Mouse (Mus musculus) CH12.LX (cell line): ENCODE data around the gene Mfsd4a. TPM values are rescaled to one million over a fixed set of nuclear protein-coding genes. Genes with fewer than 3 reads are reported as not detected.
A peak's percentile ranks its signal among the peaks of the same experiment; 100 is the strongest.

Source experiments
- DNase-seq: peaks from one replicate; pipeline ENCODE4 v3.0.0-alpha.2; 2013; ENCODE audit errors: extremely low read depth
- H3K27ac ChIP-seq: 2 replicates; pipeline ENCODE4 v1.5.1; 2012; ENCODE audit warnings: low read depth, mild to moderate bottlenecking, control low read depth, moderate library complexity; ENCODE audit not compliant: insufficient read depth
- H3K27me3 ChIP-seq: replicated peaks from 2 replicates; pipeline ENCODE3; 2012; ENCODE audit warnings: inconsistent platforms
- H3K36me3 ChIP-seq, 2 experiments: replicated peaks in 1 of 2; 2 replicates each; pipeline versions ENCODE3 to v1.6.1; 2012; ENCODE audit warnings: inconsistent platforms in 1 of 2, low read length in 1 of 2, mild to moderate bottlenecking in 1 of 2, mixed read lengths in 1 of 2, moderate library complexity in 1 of 2; ENCODE audit not compliant: control insufficient read depth in 1 of 2, insufficient read depth in 1 of 2
- H3K4me1 ChIP-seq, 2 experiments: 2 replicates each; pipeline ENCODE4 v1.6.1; 2012; ENCODE audit warnings: inconsistent platforms in 1 of 2, moderate library complexity in 1 of 2; ENCODE audit not compliant: insufficient read depth in 2 of 2, control insufficient read depth in 1 of 2
- H3K4me2 ChIP-seq: 2 replicates; pipeline ENCODE4 v1.6.1; 2012; ENCODE audit warnings: low read depth, mild to moderate bottlenecking, control low read depth; ENCODE audit not compliant: poor library complexity, insufficient read depth, severe bottlenecking
- H3K4me3 ChIP-seq, 3 experiments: fragments of 150-350 bp in 1 of 3; sonication (generic) in 1 of 3; replicated peaks in 1 of 3; 2 replicates each; pipeline versions ENCODE3 to v1.5.1; 2011 to 2012; ENCODE audit warnings: low read depth in 2 of 3, low read length in 2 of 3, mild to moderate bottlenecking in 2 of 3, moderate library complexity in 2 of 3, control low read depth in 1 of 3, improper control_type of control experiment in 1 of 3, inconsistent platforms in 1 of 3, mixed read lengths in 1 of 3; ENCODE audit not compliant: poor library complexity in 1 of 3
- H3K79me2 ChIP-seq: replicated peaks from 2 replicates; pipeline ENCODE4 v1.6.1; 2012; ENCODE audit warnings: mild to moderate bottlenecking, moderate library complexity; ENCODE audit not compliant: control insufficient read depth, poor library complexity, insufficient read depth, severe bottlenecking; ENCODE audit errors: extremely low read depth
- H3K9ac ChIP-seq: 2 replicates; pipeline ENCODE4 v1.6.1; 2012; ENCODE audit warnings: low read depth, mild to moderate bottlenecking, control low read depth, moderate library complexity; ENCODE audit not compliant: insufficient read depth
- H3K9me3 ChIP-seq: replicated peaks from 2 replicates; pipeline ENCODE3; 2012; ENCODE audit warnings: low read length, inconsistent platforms, mixed read lengths
- CTCF ChIP-seq, 2 experiments: IDR thresholded peaks in 1 of 2; conservative IDR thresholded peaks in 1 of 2; 2 replicates each; pipeline ENCODE4 v1.5.1; 2011 to 2012; ENCODE audit warnings: low read depth in 2 of 2, low read length in 2 of 2, improper control_type of control experiment in 1 of 2, inconsistent platforms in 1 of 2, mild to moderate bottlenecking in 1 of 2, moderate library complexity in 1 of 2
- ETS1 ChIP-seq: conservative IDR thresholded peaks from 2 replicates; pipeline ENCODE4 v1.6.1; 2012; ENCODE audit warnings: low read depth, mild to moderate bottlenecking, inconsistent platforms, low read length, improper control_type of control experiment, moderate library complexity
- JUN ChIP-seq: IDR thresholded peaks from 2 replicates; pipeline ENCODE4 v1.6.1; 2011; ENCODE audit warnings: low read depth, mild to moderate bottlenecking, low read length, improper control_type of control experiment, moderate library complexity; ENCODE audit not compliant: insufficient read depth
- JUND ChIP-seq: conservative IDR thresholded peaks from 2 replicates; pipeline ENCODE4 v1.6.1; 2011; ENCODE audit warnings: low read depth, low read length, improper control_type of control experiment
- MAFK ChIP-seq: IDR thresholded peaks from 2 replicates; pipeline ENCODE4 v1.6.1; 2011; ENCODE audit warnings: low read length, improper control_type of control experiment; ENCODE audit not compliant: insufficient replicate concordance
- MAZ ChIP-seq: IDR thresholded peaks from 2 replicates; pipeline ENCODE4 v1.6.1; 2012; ENCODE audit warnings: low read depth, mild to moderate bottlenecking, inconsistent platforms, low read length, improper control_type of control experiment, moderate library complexity
- MEF2A ChIP-seq: IDR thresholded peaks from 2 replicates; pipeline ENCODE4 v1.6.1; 2014; ENCODE audit warnings: low read depth, mild to moderate bottlenecking, inconsistent platforms, low read length, improper control_type of control experiment, borderline replicate concordance
- MXI1 ChIP-seq: IDR thresholded peaks from 2 replicates; pipeline ENCODE4 v1.6.1; 2011; ENCODE audit warnings: mild to moderate bottlenecking, low read depth, low read length, improper control_type of control experiment
- MYC ChIP-seq: IDR thresholded peaks from 2 replicates; pipeline ENCODE4 v1.6.1; 2011; ENCODE audit warnings: low read depth, mild to moderate bottlenecking, improper control_type of control experiment, low read length
- RAD21 ChIP-seq: IDR thresholded peaks from 2 replicates; pipeline ENCODE4 v1.6.1; 2011; ENCODE audit warnings: low read depth, mild to moderate bottlenecking, low read length, improper control_type of control experiment, moderate library complexity
- SIN3A ChIP-seq: IDR thresholded peaks from 2 replicates; pipeline ENCODE4 v1.6.1; 2012; ENCODE audit warnings: low read length, improper control_type of control experiment, inconsistent platforms
- SMC3 ChIP-seq: IDR thresholded peaks from 2 replicates; pipeline ENCODE4 v1.6.1; 2011; ENCODE audit warnings: low read depth, low read length, improper control_type of control experiment
- UBTF ChIP-seq: IDR thresholded peaks from 2 replicates; pipeline ENCODE4 v1.6.1; 2012; ENCODE audit warnings: low read depth, mild to moderate bottlenecking, inconsistent platforms, low read length, improper control_type of control experiment, moderate library complexity
- ZC3H11A ChIP-seq: IDR thresholded peaks from 2 replicates; pipeline ENCODE4 v1.6.1; 2012; ENCODE audit warnings: low read depth, mild to moderate bottlenecking, inconsistent platforms, low read length, improper control_type of control experiment
- ZNF384 ChIP-seq: IDR thresholded peaks from 2 replicates; pipeline ENCODE4 v1.6.1; 2012; ENCODE audit warnings: low read depth, low read length, improper control_type of control experiment, inconsistent platforms
- dilution Hi-C: fragments of 300-500 bp; cut with MboI; formaldehyde crosslinking; loops from 2 replicates; pipeline ENCODE4 v1.14.3; 2020; ENCODE audit warnings: low sequenced_read_pairs; ENCODE audit not compliant: extremely low pct_unique_long_range_greater_than_20kb, extremely low pct_ligation_motif_present
- in situ Hi-C: fragments of 300-500 bp; cut with MboI; formaldehyde crosslinking; loops from 3 replicates; pipeline ENCODE4 v1.14.3; 2019; ENCODE audit warnings: low sequenced_read_pairs, low pct_ligation_motif_present, low pct_unique_long_range_greater_than_20kb, mixed read lengths
- polyA plus RNA-seq: library from polyadenylated mRNA; unstranded; fragments of >175 nt; gene quantifications from 2 replicates; pipeline ENCODE4 v1.2.1, GENCODE M21; 2012; ENCODE audit warnings: low read depth; ENCODE audit not compliant: insufficient read length
- total RNA-seq, 2 experiments: library from RNA; depleted of rRNA; stranded (reverse); fragments of 300-350 nt in 1 of 2; fragments of >200 nt in 1 of 2; gene quantifications; 2 replicates each; pipeline ENCODE4 v1.2.3; 2012 to 2014

Mfsd4a gene
- total and polyA plus RNA-seq, 3 experiments, result 1.4 to 11.8 (median 5.2) TPM

DNA sequence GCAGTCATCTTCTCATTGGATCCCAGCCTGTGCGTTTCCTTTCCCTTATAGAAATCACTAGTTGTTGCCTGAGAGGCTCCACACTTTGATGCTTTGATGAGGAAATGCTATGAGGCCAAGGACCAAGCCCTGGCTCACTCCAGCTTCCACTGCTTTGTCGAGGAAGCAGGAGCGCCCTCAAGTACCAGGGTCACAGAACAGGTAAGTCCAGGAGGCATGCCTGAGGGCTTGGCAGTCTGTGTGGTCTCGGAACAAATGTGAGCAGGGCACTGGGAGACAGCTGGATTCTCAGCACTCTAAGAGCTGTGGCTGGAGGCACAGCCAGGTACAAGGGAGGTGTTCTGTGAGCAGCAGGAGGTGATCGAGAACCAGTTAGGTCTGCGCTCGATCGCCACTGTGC, 44.6 kb upstream of the Mfsd4a start:
- peaks cover 3 to 19% of the 10 kb centered on the region in 2 experiments; a peak in 2 of 4 replicates for H3K4me1 ChIP-seq
- dilution Hi-C loops, result no loop called here
- no peak for DNase-seq

GRCm38 (mm10) chr1:132111411-132111810, 43.5 kb upstream of the Mfsd4a start:
- in situ Hi-C loops, result no loop called here
- H3K27me3 ChIP-seq, result peaks cover 32% of the 10 kb centered on the region

More for the DNA sequence above, 44.6 kb upstream of the Mfsd4a start:
- Histone ChIP-seq H3K9me3 (no peaks in the 10 kb centered on the region), H3K4me3 (no peak overlapping the region), H3K4me2 (no peak overlapping the region), H3K27ac (no peak overlapping the region), H3K9ac (no peak overlapping the region), H3K27me3 (peaks cover 29% of the 10 kb centered on the region), H3K36me3 (no peaks in the 10 kb centered on the region), H3K79me2 (no peaks in the 10 kb centered on the region)
- in situ Hi-C loops, result no loop called here
- no peak for TF ChIP-seq UBTF
- TF ChIP-seq SIN3A, result no peak
- TF ChIP-seq ZNF384, result no peak
- TF ChIP-seq MAZ, result no peak
- no peak for TF ChIP-seq CTCF (conservative IDR thresholded peaks at IDR 0.05 in 1 of 2, IDR thresholded peaks at IDR 0.05 in 1 of 2; ENCODE audit: low read depth in 2 of 2, low read length in 2 of 2)
- no peak for TF ChIP-seq MYC

DNA sequence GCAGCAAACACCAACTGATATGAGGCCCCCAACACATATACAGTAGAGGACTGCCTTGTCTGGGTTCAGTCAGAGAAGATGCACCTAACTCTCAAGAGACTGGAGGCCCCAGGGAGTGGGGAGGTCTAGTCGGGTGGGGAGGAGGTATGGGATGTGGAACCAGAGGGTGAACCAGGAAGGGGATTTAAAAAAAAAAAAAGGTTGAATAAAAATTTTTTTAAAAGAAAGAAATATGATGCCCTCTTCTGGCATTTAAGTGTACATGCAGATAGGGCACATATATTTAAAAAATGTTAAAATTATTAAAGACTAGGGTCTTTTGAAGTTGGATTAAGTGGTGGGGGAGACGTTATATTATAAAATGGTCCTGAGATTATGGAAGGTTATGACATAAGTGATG, 41.5 kb upstream of the Mfsd4a start:
- H3K9ac ChIP-seq, result no peak overlapping the region
- no peak overlapping the region for H3K4me2 ChIP-seq
- H3K36me3 ChIP-seq, result no peaks in the 10 kb centered on the region
- no peaks in the 10 kb centered on the region for H3K79me2 ChIP-seq
- TF ChIP-seq MAFK, result no peak
- peak; percentile 44 for TF ChIP-seq SMC3
- TF ChIP-seq CTCF (conservative IDR thresholded peaks at IDR 0.05 in 1 of 2, IDR thresholded peaks at IDR 0.05 in 1 of 2; ENCODE audit: low read depth in 2 of 2, low read length in 2 of 2), result peak in 1 of 2 experiments; percentile 53; a peak in 1 of 4 replicates
- TF ChIP-seq ZNF384, result peak; percentile 94
- no peak for TF ChIP-seq ZC3H11A
- no peak for TF ChIP-seq JUN
- TF ChIP-seq RAD21, result peak; percentile 52
- H3K27ac ChIP-seq, result no peak overlapping the region
- no peak for DNase-seq
- no peaks in the 10 kb centered on the region for H3K9me3 ChIP-seq
- in situ Hi-C loops, result loop anchor here (5.0 kb wide), 2 partner anchors 42 to 102 kb away; partner anchors contain the start of genes Elk4 and Mfsd4a
- peaks cover 22% of the 10 kb centered on the region for H3K27me3 ChIP-seq
- dilution Hi-C loops, result no loop called here
- H3K4me1 ChIP-seq, result peaks cover under 1 to 8% of the 10 kb centered on the region in 2 experiments; a peak in 2 of 4 replicates
- no peak overlapping the region for H3K4me3 ChIP-seq

More at GRCm38 (mm10) chr1:132111411-132111810, 43.5 kb upstream of the Mfsd4a start:
- no peaks in the 10 kb centered on the region for H3K36me3 ChIP-seq
- no peak overlapping the region for H3K4me3 ChIP-seq
- TF ChIP-seq ETS1, result no peak
- no peak for TF ChIP-seq CTCF (conservative IDR thresholded peaks at IDR 0.05 in 1 of 2, IDR thresholded peaks at IDR 0.05 in 1 of 2; ENCODE audit: low read depth in 2 of 2, low read length in 2 of 2)
- no peak for TF ChIP-seq MEF2A
- TF ChIP-seq JUND, result no peak
- no peak for TF ChIP-seq SMC3
- TF ChIP-seq MXI1, result no peak
- no peak overlapping the region for H3K27ac ChIP-seq
- DNase-seq, result no peak
- no peak overlapping the region for H3K9ac ChIP-seq
- dilution Hi-C loops, result no loop called here
- H3K4me1 ChIP-seq, result peaks cover 2 to 9% of the 10 kb centered on the region in 2 experiments; a peak in 2 of 4 replicates
- no peaks in the 10 kb centered on the region for H3K9me3 ChIP-seq
- no peaks in the 10 kb centered on the region for H3K79me2 ChIP-seq
- no peak overlapping the region for H3K4me2 ChIP-seq
